ENCODE assay signal across 10 mouse cellular contexts in genomic region chrX:112903631-112904410, GRCm38 (mm10).
DNase-seq lines count a peak whose midpoint lies in the region; ATAC-seq and TF ChIP-seq lines count a peak whose summit lies in the region.
"Had no signal": no experiment of that assay in that cellular context is flagged by ENCODE, and none has a peak within 500 bp of the region (broad histone marks: within the 10 kb centered on the region; RNA-seq: fewer than 3 reads in every experiment).

No protein-coding gene starts in this region.

- peak; percentile 64 for TF ChIP-seq CTCF in forebrain, postnatal 0 days (IDR thresholded peaks at IDR 0.05; ENCODE audit: low read depth)
- TF ChIP-seq CTCF in liver, adult 2 months (IDR thresholded peaks at IDR 0.05; ENCODE audit: low read depth, low read length), result 0 out of 2 replicates have a peak, but pooled peaks have one; percentile 6

- no peak overlapping the region for H3K4me2 ChIP-seq in forebrain, postnatal 0 days (ENCODE audit: low read depth)
- H3K4me2 ChIP-seq in forebrain, embryonic 11.5 days (ENCODE audit: low read depth, low read length, severe bottlenecking), result no peak overlapping the region
- H3K4me2 ChIP-seq in liver, embryonic 12.5 days, result no peak overlapping the region
- H3K4me2 ChIP-seq: limb, embryonic 13.5 days; neural tube, embryonic 12.5 days had no signal

- TF ChIP-seq POLR2A in liver, adult 2 months (IDR thresholded peaks at IDR 0.05; ENCODE audit: extremely low read depth, insufficient read depth, low read length), result no peak

- H3K9me3 ChIP-seq in forebrain, postnatal 0 days (ENCODE audit: low read length), result no peaks in the 10 kb centered on the region
- H3K9me3 ChIP-seq in forebrain, embryonic 11.5 days (ENCODE audit: control insufficient read depth, low read length), result no peaks in the 10 kb centered on the region
- no peaks in the 10 kb centered on the region for H3K9me3 ChIP-seq in liver, embryonic 12.5 days (replicated peaks)
- H3K9me3 ChIP-seq: limb, embryonic 13.5 days; neural tube, embryonic 12.5 days had no signal

- H3K4me3 ChIP-seq in forebrain, postnatal 0 days (ENCODE audit: low read depth, low read length), result no peak overlapping the region
- H3K4me3 ChIP-seq in forebrain, embryonic 11.5 days (ENCODE audit: low read depth, low read length), result no peak overlapping the region
- no peak overlapping the region for H3K4me3 ChIP-seq in liver, adult 2 months (ENCODE audit: insufficient read depth, low read depth, low read length)
- no peak overlapping the region for H3K4me3 ChIP-seq in liver, embryonic 12.5 days
- H3K4me3 ChIP-seq: limb, embryonic 13.5 days; neural tube, embryonic 12.5 days had no signal

- no peak for ATAC-seq in forebrain, postnatal 0 days
- no peak for ATAC-seq in forebrain, embryonic 11.5 days (replicated peaks; ENCODE audit: low FRiP score)
- ATAC-seq in liver, embryonic 12.5 days, result no peak

- no peak overlapping the region for H3K9ac ChIP-seq in forebrain, postnatal 0 days
- H3K9ac ChIP-seq in forebrain, embryonic 11.5 days (ENCODE audit: low read length), result no peak overlapping the region
- no peak overlapping the region for H3K9ac ChIP-seq in liver, adult 2 months (ENCODE audit: low read depth, low read length)
- H3K9ac ChIP-seq in liver, embryonic 12.5 days, result no peak overlapping the region
- H3K9ac ChIP-seq: limb, embryonic 13.5 days; neural tube, embryonic 12.5 days had no signal

- H3K27ac ChIP-seq in forebrain, postnatal 0 days (ENCODE audit: low read depth, low read length), result no peak overlapping the region
- no peak overlapping the region for H3K27ac ChIP-seq in forebrain, embryonic 11.5 days (ENCODE audit: low read depth, low read length)
- H3K27ac ChIP-seq in liver, adult 2 months (replicated peaks; ENCODE audit: insufficient read depth, low read depth, low read length), result no peak overlapping the region
- H3K27ac ChIP-seq in liver, embryonic 12.5 days, result no peak overlapping the region
- H3K27ac ChIP-seq: limb, embryonic 13.5 days; neural tube, embryonic 12.5 days had no signal

- H3K79me2 ChIP-seq in liver, adult 2 months (ENCODE audit: control insufficient read depth, insufficient read depth, low read length), result no peaks in the 10 kb centered on the region

- peak; percentile 13 for DNase-seq in forebrain, postnatal 0 days
- DNase-seq in forebrain, embryonic 11.5 days (ENCODE audit: low spot score), result no peak
- DNase-seq in liver, adult 2 months (ENCODE audit: extremely low read depth, low read depth, low spot score), result peak; percentile 13
- DNase-seq in R1 (ENCODE audit: low read depth, low spot score), result peak; percentile 4
- DNase-seq in lung, postnatal 36 days, result peak; percentile 15
- no peak for DNase-seq in spleen, postnatal 14 days (ENCODE audit: low spot score in 2 of 2)
- no peak for DNase-seq in urinary bladder, postnatal 4 days (ENCODE audit: low spot score in 2 of 2)

- WGBS in forebrain, postnatal 0 days, result 43% methylated on average over 11 of the region's 11 CpGs
- 46% methylated on average over 11 of the region's 11 CpGs for WGBS in forebrain, embryonic 11.5 days
- WGBS in liver, adult 2 months, result 33% methylated on average over 11 of the region's 11 CpGs
- WGBS in liver, embryonic 12.5 days (ENCODE audit: insufficient replicate concordance), result 27% methylated on average over 11 of the region's 11 CpGs

- H3K36me3 ChIP-seq in forebrain, postnatal 0 days (ENCODE audit: insufficient read depth), result no peaks in the 10 kb centered on the region
- no peaks in the 10 kb centered on the region for H3K36me3 ChIP-seq in forebrain, embryonic 11.5 days (ENCODE audit: control insufficient read depth, insufficient read depth, low read length)
- no peaks in the 10 kb centered on the region for H3K36me3 ChIP-seq in liver, adult 2 months (ENCODE audit: control insufficient read depth, insufficient read depth, low read length)
- no peaks in the 10 kb centered on the region for H3K36me3 ChIP-seq in liver, embryonic 12.5 days
- H3K36me3 ChIP-seq: limb, embryonic 13.5 days; neural tube, embryonic 12.5 days had no signal

- no peaks in the 10 kb centered on the region for H3K4me1 ChIP-seq in forebrain, postnatal 0 days (ENCODE audit: insufficient read depth)
- H3K4me1 ChIP-seq in forebrain, embryonic 11.5 days (replicated peaks; ENCODE audit: control insufficient read depth, insufficient read depth, low read length), result no peaks in the 10 kb centered on the region
- no peaks in the 10 kb centered on the region for H3K4me1 ChIP-seq in liver, adult 2 months (ENCODE audit: control insufficient read depth, insufficient read depth, low read length)
- no peaks in the 10 kb centered on the region for H3K4me1 ChIP-seq in liver, embryonic 12.5 days
- H3K4me1 ChIP-seq: limb, embryonic 13.5 days; neural tube, embryonic 12.5 days had no signal

- H3K27me3 ChIP-seq in forebrain, postnatal 0 days (ENCODE audit: insufficient read depth, low read length), result no peaks in the 10 kb centered on the region
- no peaks in the 10 kb centered on the region for H3K27me3 ChIP-seq in forebrain, embryonic 11.5 days (ENCODE audit: control insufficient read depth, insufficient read depth, low read length)
- no peaks in the 10 kb centered on the region for H3K27me3 ChIP-seq in liver, adult 2 months (ENCODE audit: control insufficient read depth, insufficient read depth, low read length)
- H3K27me3 ChIP-seq in liver, embryonic 12.5 days (replicated peaks), result no peaks in the 10 kb centered on the region
- H3K27me3 ChIP-seq: limb, embryonic 13.5 days; neural tube, embryonic 12.5 days had no signal

Comparison
In these comparisons a context has a peak if more than half of its experiments do, and no peak if none do; other contexts are left out.
1. DNase-seq: peak in forebrain, postnatal 0 days (single experiment), liver, adult 2 months (single experiment), R1 (single experiment) and lung, postnatal 36 days (single experiment); none in forebrain, embryonic 11.5 days (single experiment), spleen, postnatal 14 days (0 of 2) and urinary bladder, postnatal 4 days (0 of 2).